Mouse (Mus musculus) spleen, embryonic (tissue): Measurements from ENCODE around the gene Polr2f.

ENCODE experiments used
- CTCF ChIA-PET: fragments of 350-600 bp; sonication (Branson Sonifier 250); formaldehyde crosslinking; loops from one replicate; lab custom pipeline; 2022; lab: Charles Lee

Polr2f gene

GRCm38 (mm10) chr15:79119491-79119890, 21.3 kb upstream of the Polr2f start:
- CTCF ChIA-PET: no interaction called here

DNA sequence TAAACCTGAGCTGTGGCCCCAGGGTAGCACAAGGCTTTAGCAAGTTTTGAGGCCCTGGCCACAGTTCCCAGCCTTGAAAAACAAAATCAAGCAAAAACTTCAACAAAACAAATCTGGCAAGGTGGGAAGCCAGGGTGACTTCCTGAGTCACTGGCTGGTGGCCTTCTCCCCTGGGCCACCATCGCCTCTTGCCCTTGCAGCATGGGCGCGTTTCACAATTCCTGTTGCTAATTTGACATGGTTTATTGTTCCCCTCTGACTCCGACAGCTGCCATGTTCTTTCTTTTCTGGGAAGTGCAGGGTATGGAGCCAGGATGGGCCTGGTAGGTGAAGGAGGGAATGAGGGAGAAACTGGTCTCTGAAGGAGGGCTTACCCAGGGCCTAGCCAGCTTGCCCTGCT, 18.7 kb upstream of the Polr2f start:
- CTCF ChIA-PET: interaction anchor here (0.6 kb wide), 1 partner anchor 59 kb away, joined by 9 read pairs; the partner anchor contains the start of gene Ankrd54

DNA sequence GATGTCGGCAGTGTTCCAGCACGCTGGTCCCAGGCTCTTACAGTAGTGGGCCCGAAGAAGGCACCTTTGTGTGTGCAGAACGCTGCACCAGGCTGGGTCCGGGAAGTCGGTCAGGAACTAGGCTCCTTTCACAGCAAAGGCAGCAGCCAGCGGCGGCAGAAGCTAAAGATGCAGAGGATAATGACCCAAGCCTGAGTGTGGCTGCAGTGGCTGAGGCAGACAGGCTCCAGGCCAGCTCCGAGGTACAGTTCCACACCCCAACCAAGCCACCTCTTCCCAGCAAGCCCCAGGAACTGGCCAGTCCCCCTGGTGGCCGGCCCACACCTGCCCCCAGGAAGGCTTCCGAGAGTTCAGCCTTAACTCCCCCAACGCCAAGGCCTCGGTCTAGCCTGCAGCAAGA, 18.3 kb upstream of the Polr2f start:
- CTCF ChIA-PET: no interaction called here

DNA sequence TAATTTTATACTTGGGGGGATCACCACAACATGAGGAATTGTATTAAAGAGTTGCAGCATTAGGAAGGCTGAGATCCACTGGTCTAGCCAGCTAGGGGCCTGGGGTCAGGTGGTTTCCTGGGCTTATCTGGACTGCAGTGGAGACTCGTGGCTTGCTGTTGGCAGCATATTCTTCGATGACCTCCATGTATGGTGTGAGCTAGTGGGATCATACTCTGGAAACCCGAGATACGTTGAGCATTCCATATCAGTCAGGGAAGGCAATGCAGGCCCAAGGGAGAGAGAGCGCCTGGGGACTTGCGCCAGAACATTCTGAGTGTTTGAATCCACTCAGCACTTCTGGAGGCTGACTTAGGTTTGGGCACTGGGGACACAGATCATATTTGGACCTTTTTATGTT, 17.1 kb upstream of the Polr2f start:
- CTCF ChIA-PET: no interaction called here

DNA sequence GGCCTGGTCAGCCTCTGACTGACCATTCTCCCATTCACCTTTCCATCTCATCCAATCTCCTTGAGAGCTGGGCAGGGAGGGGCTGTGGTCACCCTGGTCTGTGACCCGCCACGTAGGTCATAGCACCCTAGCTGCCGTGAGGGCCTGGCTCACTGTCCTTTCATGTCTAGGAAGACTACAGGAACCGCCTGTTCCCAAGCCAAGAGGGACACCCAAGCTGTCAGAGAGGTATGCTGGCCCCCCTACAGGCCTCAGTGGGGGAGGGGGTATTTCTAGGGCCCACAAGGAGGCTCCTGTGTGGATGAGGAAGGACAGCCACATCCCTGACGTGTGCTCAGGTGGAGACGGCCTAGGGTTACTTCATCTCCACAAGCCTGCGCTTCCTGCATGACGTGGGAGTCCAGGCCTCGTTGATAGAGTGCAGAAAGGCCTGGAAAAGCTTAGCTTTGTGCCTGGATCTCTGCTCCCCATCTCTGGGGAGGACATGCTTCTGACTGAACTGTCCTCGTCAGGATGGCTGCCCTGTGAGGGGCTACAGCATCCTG, 16.4 kb upstream of the Polr2f start:
- CTCF ChIA-PET: no interaction called here

GRCm38 (mm10) chr15:79126217-79126932, 14.4 kb upstream of the Polr2f start:
- CTCF ChIA-PET: interaction anchor here (0.8 to 1.4 kb wide), 2 partner anchors 13 to 16 kb away, joined by 4 read pairs; no protein-coding TSS in a partner anchor

GRCm38 (mm10) chr15:79127101-79127500, 13.7 kb upstream of the Polr2f start:
- CTCF ChIA-PET: interaction anchor here (1.4 to 1.5 kb wide), 2 partner anchors 13 to 17 kb away, joined by 4 read pairs; no protein-coding TSS in a partner anchor

GRCm38 (mm10) chr15:79128208-79128607, 12.6 kb upstream of the Polr2f start:
- CTCF ChIA-PET: interaction anchor here (1.2 to 1.5 kb wide), 2 partner anchors 12 to 24 kb away, joined by 3 to 4 read pairs; no protein-coding TSS in a partner anchor

- CTCF ChIA-PET: no interaction called here
These were observed 11.5 kb upstream of the Polr2f start for GRCm38 (mm10) chr15:79129311-79129710.

DNA sequence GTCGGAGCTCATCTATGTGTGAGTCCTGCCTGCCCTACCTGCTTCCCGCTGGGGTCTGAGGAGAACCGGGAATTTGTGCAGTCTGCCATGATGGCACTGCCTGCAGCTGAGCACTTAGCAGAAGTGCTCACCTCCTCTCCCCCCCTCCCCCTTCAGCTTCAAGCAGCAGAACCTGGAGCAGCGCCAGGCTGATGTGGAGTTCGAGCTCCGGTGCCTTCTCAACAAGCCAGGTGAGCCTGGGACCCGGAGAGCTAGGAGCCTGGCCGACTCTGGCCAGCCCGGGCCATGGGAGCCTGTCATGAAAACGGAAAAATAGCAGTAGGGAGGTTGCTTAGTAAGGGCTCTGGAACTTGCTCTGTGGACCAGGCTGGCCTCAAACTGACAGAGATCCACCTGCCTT, 10.0 kb upstream of the Polr2f start:
- CTCF ChIA-PET: no interaction called here

- CTCF ChIA-PET: no interaction called here
These were observed 9.4 kb upstream of the Polr2f start for GRCm38 (mm10) chr15:79131442-79131841.

- CTCF ChIA-PET: interaction anchor here (0.6 kb wide), 1 partner anchor 19 kb away, joined by 5 read pairs; no protein-coding TSS in a partner anchor
These were observed 7.6 kb upstream of the Polr2f start for GRCm38 (mm10) chr15:79133191-79133661.

DNA sequence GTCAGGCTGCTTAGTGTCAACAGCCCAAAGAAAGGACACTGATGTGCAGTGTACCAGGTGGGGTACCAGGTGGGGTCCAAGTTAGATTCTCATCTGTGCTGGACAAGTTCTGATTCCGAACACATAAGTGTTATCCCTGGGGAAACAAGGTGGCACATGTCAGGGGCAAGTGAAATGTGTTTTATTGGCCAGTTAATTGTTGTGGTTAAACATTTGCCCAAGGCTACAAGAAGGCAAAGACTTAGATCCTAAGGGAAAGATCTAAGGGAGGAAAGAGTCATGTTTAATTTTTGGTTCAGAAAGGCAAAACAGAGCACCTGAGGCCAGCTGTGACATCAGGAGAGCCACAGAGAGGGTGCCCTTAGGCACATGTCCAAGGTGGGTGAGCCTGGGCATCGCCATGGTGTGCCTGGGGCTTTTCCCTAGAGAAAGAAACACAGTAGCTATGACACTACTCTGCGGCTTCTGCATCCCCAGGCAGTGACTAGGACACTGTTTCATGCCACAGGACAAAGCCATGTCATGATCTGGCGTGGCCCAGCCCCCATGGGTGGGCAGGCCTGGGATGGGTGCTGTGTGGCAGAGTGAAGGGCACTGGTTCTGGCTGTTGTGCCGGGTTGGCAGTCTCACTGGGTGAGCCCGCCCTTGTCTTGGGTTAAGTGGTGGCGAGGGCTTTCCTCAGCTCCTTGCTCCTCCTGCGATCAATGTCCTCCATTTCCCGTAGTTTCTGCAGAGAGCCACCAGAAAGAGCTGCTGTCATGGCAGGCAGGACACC, 6.1 kb upstream of the Polr2f start:
- CTCF ChIA-PET: no interaction called here

GRCm38 (mm10) chr15:79135332-79135731, 5.5 kb upstream of the Polr2f start:
- CTCF ChIA-PET: no interaction called here

DNA sequence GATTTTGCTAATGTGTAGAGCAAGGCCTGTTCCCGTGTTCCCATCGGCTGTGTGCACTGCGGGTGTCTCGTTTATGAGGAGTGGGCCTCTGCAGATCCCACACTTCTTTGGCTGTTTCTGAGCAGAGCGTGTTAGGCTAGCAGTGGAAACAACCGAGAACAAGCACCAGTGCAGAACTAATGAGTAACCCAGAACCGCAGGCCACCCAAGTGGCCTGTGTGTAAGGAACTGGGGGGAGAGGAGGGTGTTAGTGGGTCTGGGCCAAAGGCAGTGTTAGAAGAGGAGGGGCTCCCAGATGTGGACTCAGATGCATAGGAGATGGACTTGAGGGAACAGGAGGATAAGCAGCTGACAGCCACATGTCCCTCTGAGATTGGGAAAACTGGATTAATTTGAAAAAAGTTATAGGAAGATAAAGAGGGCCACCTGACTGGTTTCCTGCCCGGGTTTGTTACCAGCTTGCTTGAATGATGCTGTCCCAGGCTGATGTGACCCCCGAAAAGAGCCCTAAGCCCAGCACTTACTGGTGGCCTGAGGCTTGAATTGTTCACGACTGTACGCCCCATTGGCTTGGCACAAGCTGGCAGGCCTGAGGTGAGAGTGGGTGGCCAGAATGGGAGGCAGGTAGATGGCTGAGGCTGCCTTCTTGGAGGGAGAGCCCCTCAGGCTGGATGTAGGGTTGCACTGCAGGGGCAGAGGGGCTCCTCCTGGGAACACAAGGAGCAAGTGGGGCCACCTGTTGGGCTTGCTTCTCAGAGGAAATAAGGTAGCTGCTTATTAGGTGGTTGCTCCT, 4.8 kb upstream of the Polr2f start:
- CTCF ChIA-PET: interaction anchor here (0.6 kb wide), 1 partner anchor 684 kb away, joined by 3 read pairs; no protein-coding TSS in a partner anchor

- CTCF ChIA-PET: interaction anchor here (0.6 to 1.4 kb wide), 5 partner anchors 12 to 937 kb away, joined by 3 to 5 read pairs (median 4); no protein-coding TSS in a partner anchor
These were observed 1.2 kb upstream of the Polr2f start for GRCm38 (mm10) chr15:79139640-79140039.

DNA sequence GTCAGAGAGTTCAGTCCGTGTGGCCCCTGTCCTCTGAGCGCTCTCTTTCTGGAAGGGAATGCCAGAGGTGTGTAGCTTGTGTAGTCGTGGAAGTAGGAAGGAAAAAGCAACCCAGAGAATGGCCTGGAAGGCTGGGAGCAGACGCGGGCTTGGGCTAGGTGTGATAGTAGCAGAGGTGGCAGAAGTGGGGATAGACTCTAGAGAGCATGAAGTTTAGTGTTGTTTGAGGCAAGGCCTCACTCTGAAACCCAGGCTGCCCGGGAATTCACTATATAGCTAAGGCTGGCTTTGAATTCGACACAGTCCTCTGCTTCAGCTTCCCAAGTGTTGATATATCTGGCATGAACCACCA, 733 bp downstream of the Polr2f start:
- CTCF ChIA-PET: no interaction called here

DNA sequence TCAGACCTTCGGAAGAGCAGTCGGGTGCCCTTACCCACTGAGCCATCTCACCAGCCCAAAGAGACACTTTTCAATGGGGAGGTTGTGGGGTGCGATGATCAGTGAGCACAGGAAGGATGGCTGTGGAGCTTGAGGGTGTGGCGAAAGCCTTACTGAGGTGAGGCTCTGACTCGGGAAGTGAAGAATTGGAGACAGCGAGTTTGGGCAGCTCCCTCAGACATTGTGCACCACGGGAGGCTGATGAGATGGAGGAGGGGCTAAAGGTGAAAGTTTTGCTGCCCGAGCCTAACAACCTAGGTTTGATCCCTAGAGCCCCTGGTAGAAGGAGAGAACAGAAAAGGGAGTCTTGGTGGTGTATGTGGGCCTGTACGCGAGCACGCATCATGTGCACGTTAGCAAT, 2.5 kb downstream of the Polr2f start:
- CTCF ChIA-PET: no interaction called here

- CTCF ChIA-PET: no interaction called here
These were observed 3.2 kb downstream of the Polr2f start for GRCm38 (mm10) chr15:79144021-79144420.

GRCm38 (mm10) chr15:79145522-79145921, 4.7 kb downstream of the Polr2f start:
- CTCF ChIA-PET: interaction anchor here (0.7 kb wide), 1 partner anchor 70 kb away, joined by 4 read pairs; no protein-coding TSS in a partner anchor

DNA sequence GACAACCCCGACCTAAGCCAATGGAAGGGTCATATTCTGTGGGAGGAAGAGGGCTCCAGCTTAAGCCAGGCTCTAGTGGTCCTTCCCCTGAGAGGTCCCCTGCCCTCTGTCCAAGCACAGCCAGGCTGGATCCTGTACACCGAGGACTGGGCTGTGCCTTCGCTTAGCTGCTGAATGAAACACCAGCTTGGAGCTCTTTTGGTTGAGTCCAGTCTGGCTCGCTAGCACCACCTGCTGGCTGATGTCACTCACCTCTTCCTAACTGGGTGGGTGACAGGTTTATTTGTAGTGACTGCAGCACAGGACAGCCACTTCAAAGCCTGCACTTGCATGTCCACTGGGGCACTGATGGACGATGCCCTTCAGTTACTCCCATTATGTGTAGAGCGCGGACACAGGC, 7.7 kb downstream of the Polr2f start:
- CTCF ChIA-PET: interaction anchor here (0.6 to 1.0 kb wide), 2 partner anchors 11 to 63 kb away, joined by 3 read pairs; no protein-coding TSS in a partner anchor
